Mouse (Mus musculus): ENCODE data around the gene Kcnn1. TPM values are rescaled to one million over a fixed set of nuclear protein-coding genes. Genes with fewer than 3 reads are reported as not detected.

Kcnn1 gene
- polyA plus RNA-seq, 1 experiment = 11.9 TPM

DNA sequence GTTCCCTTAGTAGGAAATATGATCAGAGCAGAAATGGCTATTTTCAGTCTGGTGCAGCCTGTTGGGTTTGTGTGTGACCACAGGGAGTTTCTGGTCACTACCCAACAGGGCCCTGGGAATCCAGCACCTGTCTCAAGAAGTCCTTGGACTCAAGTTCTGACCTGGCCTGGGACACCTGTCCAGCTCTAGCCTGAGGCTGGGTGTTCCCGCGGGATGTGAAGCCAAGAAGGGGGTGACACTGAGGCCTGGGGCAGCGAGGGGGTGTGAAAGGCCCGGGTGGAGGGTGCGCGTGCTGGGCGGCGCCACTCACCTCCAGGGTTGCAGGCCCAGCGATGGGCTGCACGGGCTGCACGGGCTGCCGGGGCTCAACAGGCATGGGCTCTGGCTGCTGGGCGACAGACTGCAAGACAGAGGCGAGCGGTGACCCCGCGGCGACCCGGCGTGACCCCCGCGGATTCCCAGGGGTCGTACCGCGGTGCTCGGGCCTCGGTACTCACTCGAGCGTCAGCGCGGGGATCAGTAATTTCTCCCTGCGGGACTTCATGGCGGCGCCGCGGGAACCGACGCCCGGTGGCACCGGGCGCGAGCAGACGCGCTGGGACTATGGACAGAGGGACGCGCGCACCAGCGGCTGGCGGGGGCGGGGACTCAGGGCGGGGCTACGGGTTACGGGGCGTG lies 66.5 kb downstream of the Kcnn1 start:
- H3ac ChIP-seq (ENCODE audit: control insufficient read depth, insufficient read length) = peak overlapping the region; percentile 14
- H3K4me3 ChIP-seq = peak overlapping the region; percentile 41
- H3K27me3 ChIP-seq (ENCODE audit: control insufficient read depth, insufficient read depth, insufficient read length) = no peaks in the 10 kb centered on the region
- TF ChIP-seq TCF12 (IDR thresholded peaks at IDR 0.05; ENCODE audit: insufficient read depth, poor library complexity, severe bottlenecking) (peak; percentile 36), REST (IDR thresholded peaks at IDR 0.05; ENCODE audit: insufficient read depth, insufficient read length) (no peak), TCF3 (IDR thresholded peaks at IDR 0.05; ENCODE audit: insufficient read length, low read depth) (no peak), MYOD1 (IDR thresholded peaks at IDR 0.05; ENCODE audit: control insufficient read depth in 1 of 3, insufficient read length in 2 of 3, low read depth in 2 of 3) (peak; percentile 48 to 86 (median 80)), SRF (IDR thresholded peaks at IDR 0.05; ENCODE audit: control insufficient read depth, insufficient read length, low read depth) (no peak), MAX (IDR thresholded peaks at IDR 0.05; ENCODE audit: low read depth) (no peak), CEBPB (IDR thresholded peaks at IDR 0.05; ENCODE audit: insufficient read depth, poor library complexity, severe bottlenecking) (no peak), MYOG (IDR thresholded peaks at IDR 0.05; ENCODE audit: control insufficient read depth in 1 of 3, insufficient read depth in 1 of 3, insufficient read length in 2 of 3, low read depth in 2 of 3) (peak; percentile 37 to 89 (median 44)), USF1 (IDR thresholded peaks at IDR 0.05; ENCODE audit: low read depth) (no peak), POLR2A (IDR thresholded peaks at IDR 0.05; ENCODE audit: insufficient read length, low read depth) (peak; percentile 65), POLR2AphosphoS2 (IDR thresholded peaks at IDR 0.05; ENCODE audit: insufficient read length, low read depth) (peak; percentile 47), E2F4 (IDR thresholded peaks at IDR 0.05; ENCODE audit: insufficient read depth) (no peak)
- H3K36me3 ChIP-seq (ENCODE audit: control insufficient read depth, insufficient read depth) = no peaks in the 10 kb centered on the region
- peaks cover 7% of the 10 kb centered on the region for H3K79me2 ChIP-seq (ENCODE audit: control insufficient read depth, insufficient read depth)
- peak overlapping the region; percentile 86 for H3K4me2 ChIP-seq (ENCODE audit: low read depth)

DNA sequence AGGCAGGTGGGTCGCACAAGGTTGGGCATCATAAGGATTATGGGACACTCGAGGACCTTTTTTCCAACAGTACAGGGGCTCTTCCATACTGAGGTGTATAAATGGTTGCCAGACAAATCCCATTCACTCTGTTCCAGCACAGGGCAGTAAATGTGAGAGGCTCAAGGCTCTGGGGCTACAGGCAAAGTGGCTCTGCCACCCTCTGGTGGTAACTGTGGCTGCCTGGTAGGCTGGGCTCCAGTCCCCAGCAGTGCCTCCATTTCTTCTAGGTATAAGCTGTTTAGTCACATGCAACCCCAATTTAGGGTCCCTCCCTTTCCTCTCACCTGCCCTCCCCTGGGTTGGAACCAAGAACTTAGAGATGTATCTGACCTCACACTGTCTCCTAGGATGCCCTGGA lies 67.7 kb downstream of the Kcnn1 start:
- Histone ChIP-seq H3K27me3 (ENCODE audit: control insufficient read depth, insufficient read depth, insufficient read length) (no peaks in the 10 kb centered on the region), H3K36me3 (ENCODE audit: control insufficient read depth, insufficient read depth) (no peaks in the 10 kb centered on the region), H3ac (ENCODE audit: control insufficient read depth, insufficient read length) (no peak overlapping the region), H3K4me2 (ENCODE audit: low read depth) (peak overlapping the region; percentile 86), H3K4me3 (no peak overlapping the region), H3K79me2 (ENCODE audit: control insufficient read depth, insufficient read depth) (peaks cover 15% of the 10 kb centered on the region)
- TF ChIP-seq REST (IDR thresholded peaks at IDR 0.05; ENCODE audit: insufficient read depth, insufficient read length) (no peak), TCF12 (IDR thresholded peaks at IDR 0.05; ENCODE audit: insufficient read depth, poor library complexity, severe bottlenecking) (no peak), MYOD1 (IDR thresholded peaks at IDR 0.05; ENCODE audit: control insufficient read depth in 1 of 3, insufficient read length in 2 of 3, low read depth in 2 of 3) (no peak), CEBPB (IDR thresholded peaks at IDR 0.05; ENCODE audit: insufficient read depth, poor library complexity, severe bottlenecking) (no peak), POLR2A (IDR thresholded peaks at IDR 0.05; ENCODE audit: insufficient read length, low read depth) (no peak), MYOG (IDR thresholded peaks at IDR 0.05; ENCODE audit: control insufficient read depth in 1 of 3, insufficient read depth in 1 of 3, insufficient read length in 2 of 3, low read depth in 2 of 3) (no peak), MAX (IDR thresholded peaks at IDR 0.05; ENCODE audit: low read depth) (no peak), E2F4 (IDR thresholded peaks at IDR 0.05; ENCODE audit: insufficient read depth) (no peak), USF1 (IDR thresholded peaks at IDR 0.05; ENCODE audit: low read depth) (no peak), SRF (IDR thresholded peaks at IDR 0.05; ENCODE audit: control insufficient read depth, insufficient read length, low read depth) (no peak), TCF3 (IDR thresholded peaks at IDR 0.05; ENCODE audit: insufficient read length, low read depth) (no peak), POLR2AphosphoS2 (IDR thresholded peaks at IDR 0.05; ENCODE audit: insufficient read length, low read depth) (no peak)

DNA sequence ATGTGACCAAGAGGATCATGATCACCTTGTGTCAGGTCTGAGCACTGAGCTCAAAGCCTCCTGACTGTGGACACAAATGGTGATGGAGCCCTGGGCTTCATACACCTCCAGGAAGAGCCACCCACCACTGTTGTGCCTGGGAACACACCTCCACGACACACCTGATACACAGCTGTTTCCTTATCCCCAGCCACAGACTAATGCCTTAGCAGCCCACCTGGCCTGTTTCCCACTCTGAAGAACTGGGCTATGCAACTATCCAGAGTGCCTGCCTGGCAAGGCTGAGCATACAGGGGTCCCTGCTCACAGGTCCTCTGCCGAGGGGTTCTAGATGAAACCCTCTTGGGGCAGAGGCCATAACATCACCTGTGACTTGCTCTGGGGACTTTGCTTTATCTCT lies 68.8 kb downstream of the Kcnn1 start:
- H3K4me3 ChIP-seq = no peak overlapping the region
- no peak overlapping the region for H3K4me2 ChIP-seq (ENCODE audit: low read depth)
- no peaks in the 10 kb centered on the region for H3K27me3 ChIP-seq (ENCODE audit: control insufficient read depth, insufficient read depth, insufficient read length)
- peaks cover 15% of the 10 kb centered on the region for H3K79me2 ChIP-seq (ENCODE audit: control insufficient read depth, insufficient read depth)
- no peak for TF ChIP-seq MYOG (IDR thresholded peaks at IDR 0.05; ENCODE audit: control insufficient read depth in 1 of 3, insufficient read depth in 1 of 3, insufficient read length in 2 of 3, low read depth in 2 of 3)
- TF ChIP-seq USF1 (IDR thresholded peaks at IDR 0.05; ENCODE audit: low read depth) = no peak
- no peak for TF ChIP-seq POLR2A (IDR thresholded peaks at IDR 0.05; ENCODE audit: insufficient read length, low read depth)
- no peak for TF ChIP-seq MYOD1 (IDR thresholded peaks at IDR 0.05; ENCODE audit: control insufficient read depth in 1 of 3, insufficient read length in 2 of 3, low read depth in 2 of 3)
- TF ChIP-seq E2F4 (IDR thresholded peaks at IDR 0.05; ENCODE audit: insufficient read depth) = no peak
- TF ChIP-seq MAX (IDR thresholded peaks at IDR 0.05; ENCODE audit: low read depth) = no peak
- TF ChIP-seq SRF (IDR thresholded peaks at IDR 0.05; ENCODE audit: control insufficient read depth, insufficient read length, low read depth) = no peak
- no peak for TF ChIP-seq CEBPB (IDR thresholded peaks at IDR 0.05; ENCODE audit: insufficient read depth, poor library complexity, severe bottlenecking)
- no peak for TF ChIP-seq TCF12 (IDR thresholded peaks at IDR 0.05; ENCODE audit: insufficient read depth, poor library complexity, severe bottlenecking)
- TF ChIP-seq TCF3 (IDR thresholded peaks at IDR 0.05; ENCODE audit: insufficient read length, low read depth) = no peak
- TF ChIP-seq REST (IDR thresholded peaks at IDR 0.05; ENCODE audit: insufficient read depth, insufficient read length) = no peak
- TF ChIP-seq POLR2AphosphoS2 (IDR thresholded peaks at IDR 0.05; ENCODE audit: insufficient read length, low read depth) = no peak
- H3ac ChIP-seq (ENCODE audit: control insufficient read depth, insufficient read length) = no peak overlapping the region
- H3K36me3 ChIP-seq (ENCODE audit: control insufficient read depth, insufficient read depth) = no peaks in the 10 kb centered on the region

DNA sequence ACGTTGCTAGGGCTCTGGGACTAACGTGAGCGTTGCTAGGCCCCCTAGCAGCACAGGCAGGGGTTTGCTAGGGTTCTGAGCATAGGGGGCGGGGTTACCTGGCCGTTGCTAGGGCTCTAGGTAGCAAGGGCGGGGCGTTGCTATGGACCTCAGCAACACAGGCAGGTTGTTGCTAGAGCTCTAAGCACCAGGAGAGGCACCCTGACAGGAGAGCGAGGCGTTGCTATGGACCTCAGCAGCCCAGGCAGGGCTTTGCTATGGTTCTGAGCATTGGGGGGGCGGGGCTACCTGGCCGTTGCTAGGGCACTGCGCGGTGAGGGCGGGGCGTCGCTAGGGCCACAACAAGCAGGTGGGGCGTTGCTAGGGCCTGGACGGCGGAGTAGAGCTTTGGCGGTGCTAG lies 70.4 kb downstream of the Kcnn1 start:
- Histone ChIP-seq H3K79me2 (ENCODE audit: control insufficient read depth, insufficient read depth) (peaks cover 15% of the 10 kb centered on the region), H3K4me3 (peak overlapping the region; percentile 25), H3K4me2 (ENCODE audit: low read depth) (peak overlapping the region; percentile 92), H3K36me3 (ENCODE audit: control insufficient read depth, insufficient read depth) (no peaks in the 10 kb centered on the region), H3ac (ENCODE audit: control insufficient read depth, insufficient read length) (peak overlapping the region; percentile 13), H3K27me3 (ENCODE audit: control insufficient read depth, insufficient read depth, insufficient read length) (no peaks in the 10 kb centered on the region)
- peak in 1 of 3 experiments; percentile 2 for TF ChIP-seq MYOG (IDR thresholded peaks at IDR 0.05; ENCODE audit: control insufficient read depth in 1 of 3, insufficient read depth in 1 of 3, insufficient read length in 2 of 3, low read depth in 2 of 3)
- no peak for TF ChIP-seq MAX (IDR thresholded peaks at IDR 0.05; ENCODE audit: low read depth)
- TF ChIP-seq E2F4 (IDR thresholded peaks at IDR 0.05; ENCODE audit: insufficient read depth) = no peak

Other genes starting within 250 kb of the Kcnn1 start
- gene Lrrc25, start 247.1 kb downstream of the Kcnn1 start, polyA plus RNA-seq (2012; fragmentation: generic; extraction: Trizol) = not detected
- 54.1 TPM for gene Gdf15, start 230.8 kb downstream of the Kcnn1 start, polyA plus RNA-seq (2012; fragmentation: generic; extraction: Trizol)
- 38.5 TPM for gene Pgpep1, start 202.9 kb downstream of the Kcnn1 start, polyA plus RNA-seq (2012; fragmentation: generic; extraction: Trizol)
- gene Lsm4, start 190.0 kb downstream of the Kcnn1 start, polyA plus RNA-seq (2012; fragmentation: generic; extraction: Trizol) = 178 TPM
- 246 TPM for gene Jund, start 164.3 kb downstream of the Kcnn1 start, polyA plus RNA-seq (2012; fragmentation: generic; extraction: Trizol)
- 0.02 TPM for gene Iqcn, start 159.8 kb downstream of the Kcnn1 start, polyA plus RNA-seq (2012; fragmentation: generic; extraction: Trizol)
- 0.23 TPM for gene Gm3336, start 144.7 kb downstream of the Kcnn1 start, polyA plus RNA-seq (2012; fragmentation: generic; extraction: Trizol)
- gene Pde4c, start 139.5 kb downstream of the Kcnn1 start, polyA plus RNA-seq (2012; fragmentation: generic; extraction: Trizol) = 0.10 TPM
- 34.9 TPM for gene Rab3a, start 108.6 kb downstream of the Kcnn1 start, polyA plus RNA-seq (2012; fragmentation: generic; extraction: Trizol)
- gene Mpv17l2, start 102.3 kb downstream of the Kcnn1 start, polyA plus RNA-seq (2012; fragmentation: generic; extraction: Trizol) = 73.0 TPM
- gene Pik3r2, start 86.5 kb downstream of the Kcnn1 start, polyA plus RNA-seq (2012; fragmentation: generic; extraction: Trizol) = 130 TPM
- 31.7 TPM for gene Mast3, start 58.2 kb downstream of the Kcnn1 start, polyA plus RNA-seq (2012; fragmentation: generic; extraction: Trizol)
- 6.5 TPM for gene Il12rb1, start 54.8 kb downstream of the Kcnn1 start, polyA plus RNA-seq (2012; fragmentation: generic; extraction: Trizol)
- gene Arrdc2, start 23.5 kb downstream of the Kcnn1 start, polyA plus RNA-seq (2012; fragmentation: generic; extraction: Trizol) = 5.8 TPM
- gene Ccdc124, start 10.7 kb upstream of the Kcnn1 start, polyA plus RNA-seq (2012; fragmentation: generic; extraction: Trizol) = 141 TPM
- gene Slc5a5, start 29.5 kb upstream of the Kcnn1 start, polyA plus RNA-seq (2012; fragmentation: generic; extraction: Trizol) = 3.0 TPM
- 5,695 TPM for gene Rpl18a, start 34.2 kb upstream of the Kcnn1 start, polyA plus RNA-seq (2012; fragmentation: generic; extraction: Trizol)
- gene Map1s, start 42.7 kb upstream of the Kcnn1 start, polyA plus RNA-seq (2012; fragmentation: generic; extraction: Trizol) = 62.0 TPM